Mouse (Mus musculus) midbrain, embryonic 15.5 days (tissue): ENCODE data around the gene Ganab. TPM values are rescaled to one million over a fixed set of nuclear protein-coding genes. Genes with fewer than 3 reads are reported as not detected.
"Not testable (repeated sequence)": the region's sequence is repeated elsewhere in the genome, so short reads cannot be mapped to it uniquely, and the experiment has no call there.

Experiments used
- ATAC-seq: fragments of 200-750 bp; cut with Nextera tagmentation; replicated peaks from 2 replicates; pipeline ENCODE4 v1.8.0; 2017; ENCODE audit warnings: moderate TSS enrichment
- H3K27ac ChIP-seq: fragments of 300-500 bp; sonication (generic); 2 replicates; pipeline ENCODE4 v1.5.1; 2015; ENCODE audit warnings: mild to moderate bottlenecking, inconsistent platforms
- H3K27me3 ChIP-seq: fragments of 300-500 bp; sonication (generic); replicated peaks from 2 replicates; pipeline ENCODE4 v1.6.1; 2015; ENCODE audit warnings: inconsistent platforms
- H3K36me3 ChIP-seq: fragments of 300-500 bp; sonication (generic); replicated peaks from 2 replicates; pipeline ENCODE4 v1.6.1; 2015; ENCODE audit warnings: inconsistent platforms
- H3K4me1 ChIP-seq: fragments of 300-500 bp; sonication (generic); 2 replicates; pipeline ENCODE4 v1.6.1; 2015; ENCODE audit warnings: inconsistent platforms
- H3K4me2 ChIP-seq: fragments of 300-500 bp; sonication (generic); 2 replicates; pipeline ENCODE4 v1.6.1; 2015; ENCODE audit warnings: inconsistent platforms, mild to moderate bottlenecking, moderate library complexity
- H3K4me3 ChIP-seq: fragments of 300-500 bp; sonication (generic); 2 replicates; pipeline ENCODE4 v1.5.1; 2015; ENCODE audit warnings: mild to moderate bottlenecking, inconsistent platforms
- H3K9ac ChIP-seq: fragments of 300-500 bp; sonication (generic); 2 replicates; pipeline ENCODE4 v1.6.1; 2015; ENCODE audit warnings: mild to moderate bottlenecking, inconsistent platforms
- H3K9me3 ChIP-seq: fragments of 300-500 bp; sonication (generic); 2 replicates; pipeline ENCODE4 v1.6.1; 2016; ENCODE audit warnings: inconsistent platforms
- WGBS: fragments of 180-500 bp; shearing (Covaris S2); methylation state at CpG from one replicate; pipeline ENCODE4 v1.1.7; 2015; ENCODE audit warnings: mixed read lengths; 5-methylcytosine and 5-hydroxymethylcytosine counted together
- polyA plus RNA-seq: library from polyadenylated mRNA; unstranded; fragments of >200 nt; fragmentation: Nextera tagmentation; extraction: Ambion mirVana; gene quantifications from 2 replicates; pipeline ENCODE4 v1.2.1, GENCODE M21; 2015

Ganab gene
- 88.8 and 90.7 TPM in 2 replicates for polyA plus RNA-seq

DNA sequence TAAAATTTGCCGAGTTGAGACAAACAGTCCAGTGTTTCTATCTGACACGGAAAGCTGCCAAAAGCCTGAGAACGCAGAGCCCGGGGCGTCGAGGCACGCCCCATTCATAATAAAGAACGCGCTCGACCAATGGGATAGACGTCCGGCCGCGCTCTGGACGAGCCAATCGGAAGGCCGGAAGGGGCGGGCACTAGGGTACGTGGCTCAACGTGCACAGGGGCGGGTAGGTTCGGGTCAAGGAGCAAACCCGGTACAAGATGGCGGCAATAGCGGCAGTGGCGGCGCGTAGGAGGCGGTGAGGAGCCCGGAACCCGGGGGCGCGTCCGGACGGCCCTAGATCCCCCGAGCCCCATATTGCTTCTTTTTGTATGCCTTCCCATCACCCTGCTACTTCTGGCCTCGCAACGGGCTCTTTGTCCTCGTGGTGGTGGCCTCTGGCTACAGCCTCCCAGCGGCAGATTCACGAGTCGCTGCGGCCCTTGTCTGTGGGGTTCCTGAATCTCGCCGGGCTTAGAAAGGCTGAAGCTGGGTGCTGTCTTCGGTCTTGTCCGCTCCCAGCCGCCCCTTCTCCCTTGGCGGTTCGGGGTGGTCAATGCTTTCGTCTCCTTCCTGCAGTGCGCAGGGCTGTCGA is at the start of gene Ganab:
Gene Ganab (plus strand): TSS at position 207 of the 631 bp plus-strand sequence.
- Histone ChIP-seq H3K9me3 (no peaks in the 10 kb centered on the region), H3K4me3 (peak within 1 kb of the TSS; percentile 62), H3K4me2 (peak within 1 kb of the TSS; percentile 78), H3K4me1 (peaks cover 41% of the 10 kb centered on the region), H3K27me3 (no peaks in the 10 kb centered on the region), H3K27ac (peak within 1 kb of the TSS; percentile 83), H3K9ac (peak within 1 kb of the TSS; percentile 80), H3K36me3 (peaks cover 15% of the 10 kb centered on the region)
- WGBS = under 1% methylated on average over 53 of the region's 53 CpGs
- peak; percentile 99 for ATAC-seq

DNA sequence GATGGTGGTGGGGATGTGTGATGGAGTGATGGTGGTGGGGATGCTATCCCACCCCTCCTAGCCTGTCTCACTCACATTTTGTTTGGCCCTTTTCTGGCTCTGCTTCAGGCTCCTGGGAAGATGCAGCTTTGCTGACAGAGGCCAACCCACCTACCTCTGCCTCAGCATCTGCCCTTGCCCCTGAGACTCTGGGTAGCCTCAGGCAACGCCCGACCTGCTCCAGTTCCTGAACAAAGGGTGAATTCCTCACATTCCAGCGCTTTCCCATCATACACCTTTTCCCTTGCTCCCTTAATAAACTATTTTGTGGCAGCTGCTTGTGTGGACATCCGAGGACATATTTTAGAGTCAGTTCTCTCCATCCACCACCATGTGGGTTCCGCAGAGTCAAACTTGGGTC is 49.5 kb upstream of the Ganab start:
- H3K27ac ChIP-seq = no peak overlapping the region
- ATAC-seq = no peak
- H3K27me3 ChIP-seq = no peaks in the 10 kb centered on the region
- H3K9me3 ChIP-seq = no peaks in the 10 kb centered on the region
- no peak overlapping the region for H3K9ac ChIP-seq
- peaks cover 28% of the 10 kb centered on the region for H3K36me3 ChIP-seq
- WGBS = 87% methylated on average over 5 of the region's 5 CpGs
- no peaks in the 10 kb centered on the region for H3K4me1 ChIP-seq
- H3K4me3 ChIP-seq = no peak overlapping the region
- no peak overlapping the region for H3K4me2 ChIP-seq

DNA sequence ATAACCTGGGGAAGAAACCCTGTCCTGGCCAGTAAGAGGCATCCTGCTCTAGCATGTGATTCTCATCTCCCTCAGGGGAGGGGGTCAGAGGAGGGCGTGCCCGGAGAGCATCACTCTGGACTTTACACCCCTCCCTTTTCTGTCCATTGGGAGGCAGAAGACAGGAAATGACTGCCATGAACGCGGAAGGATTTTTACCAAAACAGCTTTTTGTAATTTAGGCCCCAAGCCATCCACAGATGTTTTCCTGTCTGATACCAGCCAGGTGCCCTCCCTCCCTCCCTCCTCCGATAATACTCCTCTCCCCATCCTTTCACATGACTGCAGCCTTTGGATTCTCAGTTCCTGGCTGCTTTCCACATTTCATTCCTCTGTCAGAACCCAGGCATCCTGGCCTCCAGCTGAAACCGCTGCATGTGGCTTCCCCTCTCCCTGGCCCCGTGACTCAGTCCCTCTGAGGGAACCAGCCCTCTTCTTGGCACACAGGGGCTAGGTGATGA is 47.4 kb upstream of the Ganab start, which contains the start of gene Lrrn4cl:
Gene Lrrn4cl (plus strand): TSS at position 367 of the 500 bp plus-strand sequence.
- ATAC-seq = 0 out of 2 replicates have a peak, but pooled peaks have one; percentile 41
- no peak within 1 kb of the TSS for H3K9ac ChIP-seq
- no peak within 1 kb of the TSS for H3K4me2 ChIP-seq
- H3K36me3 ChIP-seq = peaks cover 28% of the 10 kb centered on the region
- no peaks in the 10 kb centered on the region for H3K4me1 ChIP-seq
- no peaks in the 10 kb centered on the region for H3K9me3 ChIP-seq
- 47% methylated on average over 7 of the region's 7 CpGs for WGBS
- H3K4me3 ChIP-seq = no peak within 1 kb of the TSS
- H3K27ac ChIP-seq = no peak within 1 kb of the TSS
- H3K27me3 ChIP-seq = no peaks in the 10 kb centered on the region

DNA sequence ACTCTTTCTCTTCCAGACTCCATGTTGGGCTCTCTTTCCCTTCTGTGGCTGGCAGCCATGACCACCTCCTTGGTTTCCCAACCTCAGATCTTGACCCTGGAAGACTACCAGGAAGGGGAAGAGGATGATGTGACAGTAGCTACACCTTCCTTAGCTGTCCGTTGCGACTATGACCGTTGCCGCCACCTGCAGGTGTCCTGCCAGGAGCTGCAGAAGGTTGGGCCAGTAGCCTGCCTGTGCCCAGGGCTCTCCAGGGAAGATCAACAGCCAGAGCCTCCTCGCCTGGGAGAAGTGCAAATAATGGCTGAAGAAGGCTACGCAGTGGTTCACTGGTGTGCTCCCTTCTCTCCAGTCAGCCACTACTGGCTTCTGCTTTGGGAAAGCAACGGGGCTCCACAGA is 46.2 kb upstream of the Ganab start:
- Histone ChIP-seq H3K36me3 (peaks cover 16% of the 10 kb centered on the region), H3K4me2 (no peak overlapping the region), H3K9me3 (no peaks in the 10 kb centered on the region), H3K27ac (no peak overlapping the region), H3K27me3 (no peaks in the 10 kb centered on the region), H3K4me1 (no peaks in the 10 kb centered on the region), H3K4me3 (no peak overlapping the region), H3K9ac (no peak overlapping the region)
- WGBS = 56% methylated on average over 7 of the region's 7 CpGs
- ATAC-seq = no peak

DNA sequence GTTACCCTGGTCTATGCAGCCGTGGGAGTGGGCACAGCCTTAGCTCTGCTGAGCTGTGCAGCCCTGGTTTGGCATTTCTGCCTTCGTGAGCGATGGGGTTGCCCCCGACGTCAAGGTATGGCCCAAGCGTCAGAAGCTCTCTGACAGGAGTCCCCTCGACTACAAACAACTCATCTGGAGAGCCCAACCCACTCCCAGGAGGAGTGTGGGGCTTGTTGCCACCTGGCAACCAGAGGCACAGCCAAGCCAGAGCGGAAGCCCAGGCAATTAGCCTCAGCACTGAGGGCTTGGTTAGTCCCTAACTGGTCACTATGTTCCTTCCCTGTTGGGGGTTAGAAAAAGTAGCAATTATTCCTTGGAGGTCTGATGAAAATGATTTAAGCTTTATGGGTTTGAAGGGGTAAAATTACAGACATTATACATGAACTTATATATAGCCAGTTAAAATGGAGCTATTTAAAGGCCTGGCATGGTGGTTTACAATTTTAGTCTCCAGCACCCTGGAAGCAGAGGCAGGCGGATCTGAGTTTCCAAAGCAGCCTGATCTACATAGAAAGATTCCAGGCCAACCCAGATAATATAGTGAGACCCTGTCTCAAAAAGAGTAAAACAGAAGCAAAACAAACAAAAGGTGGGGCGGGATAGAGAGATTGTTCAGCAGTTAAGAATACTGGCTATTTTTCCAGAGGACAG is 45.5 kb upstream of the Ganab start:
- Histone ChIP-seq H3K4me2 (no peak overlapping the region), H3K27me3 (no peaks in the 10 kb centered on the region), H3K9ac (no peak overlapping the region), H3K9me3 (no peaks in the 10 kb centered on the region), H3K27ac (no peak overlapping the region), H3K4me3 (no peak overlapping the region), H3K4me1 (no peaks in the 10 kb centered on the region), H3K36me3 (peaks cover 9% of the 10 kb centered on the region)
- ATAC-seq = no peak
- 65% methylated on average over 10 of the region's 10 CpGs for WGBS

DNA sequence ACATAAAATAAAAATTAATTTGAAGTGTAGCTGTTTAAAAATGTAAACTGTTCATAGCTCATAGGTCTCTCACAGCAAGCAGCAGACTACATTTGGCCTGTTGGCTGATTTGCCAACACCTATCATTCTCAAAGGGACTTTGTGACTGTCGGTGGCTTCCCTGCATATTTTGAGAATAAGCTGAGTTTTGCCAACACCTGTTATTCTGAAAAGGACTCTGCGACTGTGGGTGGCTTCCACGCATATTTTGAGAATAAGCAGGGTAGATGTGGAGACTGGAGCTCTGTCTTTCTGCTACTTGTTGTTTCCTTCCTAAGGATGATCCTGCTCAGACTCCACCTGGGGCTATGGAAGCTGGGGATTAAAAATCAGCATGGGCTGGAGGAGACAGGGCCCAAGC is 44.8 kb upstream of the Ganab start:
- WGBS = 83% methylated on average over 3 of the region's 3 CpGs
- H3K9ac ChIP-seq = no peak overlapping the region
- ATAC-seq = no peak

DNA sequence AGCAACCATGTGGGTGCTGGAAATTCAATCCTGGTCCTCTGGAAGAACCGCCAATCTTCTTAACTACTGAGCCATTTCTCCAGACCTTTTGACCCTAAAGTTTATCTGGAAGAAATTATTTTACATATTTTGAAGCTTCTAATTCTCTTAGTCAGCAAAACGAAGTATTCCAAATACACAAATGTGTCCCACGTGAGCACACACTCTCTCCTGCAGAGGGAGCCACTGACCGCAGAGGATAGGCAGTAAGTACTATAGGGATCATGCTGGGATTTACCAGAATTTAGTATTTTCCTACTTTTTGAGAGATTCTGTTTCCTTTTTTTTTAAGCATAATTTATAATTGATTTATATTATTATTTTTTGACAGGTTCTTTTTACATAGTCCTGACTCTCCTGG is 40.2 kb upstream of the Ganab start:
- no peaks in the 10 kb centered on the region for H3K9me3 ChIP-seq
- no peaks in the 10 kb centered on the region for H3K27me3 ChIP-seq
- no peak overlapping the region for H3K27ac ChIP-seq
- no peak overlapping the region for H3K4me2 ChIP-seq
- H3K9ac ChIP-seq = no peak overlapping the region
- no peaks in the 10 kb centered on the region for H3K4me1 ChIP-seq
- no peak overlapping the region for H3K4me3 ChIP-seq
- no peaks in the 10 kb centered on the region for H3K36me3 ChIP-seq
- no peak for ATAC-seq
- WGBS = 41% methylated on average over 4 of the region's 4 CpGs

More for the DNA sequence above, 44.8 kb upstream of the Ganab start:
- Histone ChIP-seq H3K9me3 (no peaks in the 10 kb centered on the region), H3K4me1 (no peaks in the 10 kb centered on the region), H3K36me3 (peaks cover 7% of the 10 kb centered on the region; the same call in 1 of the 2 replicates), H3K27me3 (no peaks in the 10 kb centered on the region), H3K4me2 (no peak overlapping the region), H3K27ac (no peak overlapping the region), H3K4me3 (no peak overlapping the region)

DNA sequence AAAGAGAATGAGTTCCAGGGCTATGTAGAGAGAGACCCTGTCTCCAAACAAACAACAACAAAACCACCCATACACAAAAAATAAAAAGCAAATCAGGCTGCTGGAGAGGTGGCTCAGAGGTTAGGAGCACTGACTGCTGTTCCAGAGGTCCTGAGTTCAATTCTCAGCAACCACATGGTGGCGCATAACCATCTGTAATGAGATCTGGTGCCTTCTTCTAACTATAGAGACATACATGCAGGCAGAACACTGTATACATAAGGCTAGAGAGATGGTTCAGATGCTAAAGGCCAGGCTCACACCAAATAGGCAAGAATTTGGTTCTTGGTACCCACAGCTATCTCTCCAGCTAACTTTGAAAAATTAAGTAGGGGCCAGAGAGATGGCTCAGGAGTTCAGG is 38.9 kb upstream of the Ganab start:
- H3K4me1 ChIP-seq = no peaks in the 10 kb centered on the region
- WGBS = 20% methylated on average over 1 of the region's 1 CpGs
- no peak overlapping the region for H3K9ac ChIP-seq
- H3K4me2 ChIP-seq = no peak overlapping the region
- no peak overlapping the region for H3K4me3 ChIP-seq
- no peak overlapping the region for H3K27ac ChIP-seq
- no peaks in the 10 kb centered on the region for H3K9me3 ChIP-seq
- no peaks in the 10 kb centered on the region for H3K36me3 ChIP-seq
- ATAC-seq = no peak
- no peaks in the 10 kb centered on the region for H3K27me3 ChIP-seq

DNA sequence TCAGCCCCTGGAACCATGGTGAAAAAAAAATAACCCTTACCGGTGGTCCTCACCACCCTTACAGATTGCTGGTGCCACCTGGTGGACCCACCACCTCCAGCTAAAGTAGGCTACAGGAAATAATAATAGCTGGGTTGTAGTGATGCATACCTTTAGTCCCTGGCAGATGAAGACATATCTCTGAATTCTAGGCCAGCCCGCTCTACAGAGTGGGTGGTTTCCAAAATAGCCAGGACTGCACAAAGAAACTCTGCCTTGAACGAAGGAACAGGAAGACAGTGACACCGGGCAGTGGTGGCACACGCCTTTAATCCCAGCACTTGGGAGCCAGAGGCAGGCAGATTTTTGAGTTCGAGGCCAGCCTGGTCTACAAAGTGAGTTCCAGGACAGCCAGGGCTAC is 33.6 kb upstream of the Ganab start:
- no peak overlapping the region for H3K27ac ChIP-seq
- H3K9ac ChIP-seq = no peak overlapping the region
- H3K36me3 ChIP-seq = no peaks in the 10 kb centered on the region
- H3K4me1 ChIP-seq = no peaks in the 10 kb centered on the region
- no peaks in the 10 kb centered on the region for H3K9me3 ChIP-seq
- 81% methylated on average over 6 of the region's 6 CpGs for WGBS
- H3K27me3 ChIP-seq = no peaks in the 10 kb centered on the region
- no peak overlapping the region for H3K4me3 ChIP-seq
- no peak overlapping the region for H3K4me2 ChIP-seq
- no peak for ATAC-seq

DNA sequence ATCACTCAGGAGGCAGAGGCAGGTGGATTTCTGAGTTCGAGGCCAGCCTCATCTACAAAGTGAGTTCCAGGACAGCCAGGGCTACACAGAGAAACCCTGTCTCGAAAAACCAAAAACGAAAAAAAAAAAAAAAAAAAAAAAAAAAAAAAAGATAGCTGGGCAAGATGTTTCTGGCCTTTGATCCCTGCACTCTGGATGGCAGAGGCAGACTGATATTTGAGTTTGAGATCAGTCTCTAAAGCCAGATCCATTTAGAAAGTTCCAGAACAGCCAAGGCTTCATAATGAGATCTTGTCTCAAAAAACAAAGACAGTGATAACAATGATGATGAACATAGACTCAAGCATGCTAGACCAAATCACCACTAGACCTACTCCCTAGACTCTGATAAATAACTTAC is 27.5 kb upstream of the Ganab start:
- H3K9me3 ChIP-seq, H3K27ac ChIP-seq, H3K27me3 ChIP-seq, ATAC-seq: not testable (repeated sequence)
- Histone ChIP-seq H3K4me1 (peaks cover 15% of the 10 kb centered on the region), H3K9ac (0 out of 2 replicates have a peak overlapping the region, but pooled peaks have one; percentile 97), H3K36me3 (peaks cover 21% of the 10 kb centered on the region), H3K4me2 (peak overlapping the region; percentile 91), H3K4me3 (peak overlapping the region; percentile 93; the same call in 1 of the 2 replicates)
- WGBS = 79% methylated on average over 3 of the region's 3 CpGs

DNA sequence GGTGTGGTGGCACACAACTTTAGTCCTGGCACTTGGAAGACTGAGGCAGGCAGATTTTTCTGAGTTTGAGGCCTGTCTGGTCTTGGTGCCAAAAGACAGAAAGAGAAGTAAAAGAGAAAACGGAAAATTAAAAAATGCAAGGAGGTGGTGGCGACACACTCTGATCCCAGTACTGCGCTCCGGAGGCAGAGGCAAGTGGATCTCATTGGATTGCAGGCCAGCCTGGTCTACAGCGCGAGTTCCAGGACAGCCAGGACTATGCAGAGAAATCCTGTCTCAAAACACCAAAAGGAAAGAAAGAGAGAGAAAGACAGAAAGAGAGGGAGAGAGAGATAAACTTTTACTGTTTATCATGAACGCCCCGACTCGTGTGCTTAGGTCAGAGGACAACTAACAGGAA is 27.0 kb upstream of the Ganab start:
- Histone ChIP-seq H3K4me1 (peaks cover 15% of the 10 kb centered on the region), H3K4me2 (peak overlapping the region; percentile 91), H3K36me3 (peaks cover 24% of the 10 kb centered on the region), H3K27me3 (no peaks in the 10 kb centered on the region), H3K9me3 (no peaks in the 10 kb centered on the region), H3K9ac (peak overlapping the region; percentile 97), H3K4me3 (peak overlapping the region; percentile 93), H3K27ac (peak overlapping the region; percentile 79)
- WGBS = 66% methylated on average over 9 of the region's 9 CpGs
- peak; percentile 64 for ATAC-seq

DNA sequence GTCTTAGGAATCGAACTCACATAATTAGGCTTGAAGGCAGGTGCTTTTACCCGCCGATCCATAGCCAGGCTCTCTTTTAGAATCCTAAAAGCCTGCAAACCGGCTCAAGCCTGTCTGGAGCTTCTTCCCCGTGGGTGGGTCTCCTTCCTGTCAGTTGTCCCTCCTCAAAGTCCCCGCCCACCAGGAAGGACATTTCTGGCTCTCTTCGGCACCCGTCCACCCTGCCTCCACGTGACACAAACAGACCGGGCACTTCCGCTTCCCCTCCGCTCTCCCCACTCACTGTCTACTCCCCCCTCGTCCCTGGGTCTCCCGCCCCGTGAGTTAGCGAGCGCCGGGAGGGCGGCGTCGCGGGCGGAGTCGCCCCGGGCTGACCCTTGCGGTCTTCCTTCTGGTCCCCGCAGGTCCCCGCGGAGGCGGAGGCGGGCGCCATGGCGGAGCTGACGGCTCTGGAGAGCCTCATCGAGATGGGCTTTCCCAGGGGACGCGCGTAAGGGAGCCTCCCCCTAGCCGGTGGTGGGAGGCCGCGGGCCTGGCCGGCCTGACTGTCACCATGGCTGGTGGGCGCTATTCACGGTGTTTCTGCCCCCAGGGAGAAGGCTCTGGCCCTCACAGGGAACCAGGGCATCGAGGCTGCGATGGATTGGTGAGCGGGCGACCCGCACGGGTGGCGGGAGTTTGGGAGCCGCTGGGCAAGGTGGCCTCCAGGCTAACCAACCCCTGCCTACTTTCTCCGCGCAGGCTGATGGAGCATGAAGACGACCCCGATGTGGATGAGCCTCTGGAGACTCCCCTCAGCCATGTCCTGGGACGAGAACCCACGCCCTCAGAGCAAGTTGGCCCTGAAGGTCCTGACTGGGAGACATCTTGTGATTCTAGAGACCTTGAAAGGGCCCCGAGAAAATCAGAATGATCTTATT is 26.3 kb upstream of the Ganab start, which contains the start of gene Ubxn1:
Gene Ubxn1 (plus strand): TSS at position 230 of the 920 bp plus-strand sequence.
- Histone ChIP-seq H3K4me3 (peak within 1 kb of the TSS; percentile 93), H3K27ac (peak within 1 kb of the TSS; percentile 79), H3K9ac (peak within 1 kb of the TSS; percentile 97), H3K4me2 (peak within 1 kb of the TSS; percentile 91), H3K4me1 (peaks cover 15% of the 10 kb centered on the region), H3K36me3 (peaks cover 27% of the 10 kb centered on the region), H3K9me3 (no peaks in the 10 kb centered on the region), H3K27me3 (no peaks in the 10 kb centered on the region)
- ATAC-seq = peak; percentile 98
- under 1% methylated on average over 58 of the region's 59 CpGs for WGBS
